Mouse (Mus musculus): Measurements from ENCODE around the gene Ssbp4.

DNA sequence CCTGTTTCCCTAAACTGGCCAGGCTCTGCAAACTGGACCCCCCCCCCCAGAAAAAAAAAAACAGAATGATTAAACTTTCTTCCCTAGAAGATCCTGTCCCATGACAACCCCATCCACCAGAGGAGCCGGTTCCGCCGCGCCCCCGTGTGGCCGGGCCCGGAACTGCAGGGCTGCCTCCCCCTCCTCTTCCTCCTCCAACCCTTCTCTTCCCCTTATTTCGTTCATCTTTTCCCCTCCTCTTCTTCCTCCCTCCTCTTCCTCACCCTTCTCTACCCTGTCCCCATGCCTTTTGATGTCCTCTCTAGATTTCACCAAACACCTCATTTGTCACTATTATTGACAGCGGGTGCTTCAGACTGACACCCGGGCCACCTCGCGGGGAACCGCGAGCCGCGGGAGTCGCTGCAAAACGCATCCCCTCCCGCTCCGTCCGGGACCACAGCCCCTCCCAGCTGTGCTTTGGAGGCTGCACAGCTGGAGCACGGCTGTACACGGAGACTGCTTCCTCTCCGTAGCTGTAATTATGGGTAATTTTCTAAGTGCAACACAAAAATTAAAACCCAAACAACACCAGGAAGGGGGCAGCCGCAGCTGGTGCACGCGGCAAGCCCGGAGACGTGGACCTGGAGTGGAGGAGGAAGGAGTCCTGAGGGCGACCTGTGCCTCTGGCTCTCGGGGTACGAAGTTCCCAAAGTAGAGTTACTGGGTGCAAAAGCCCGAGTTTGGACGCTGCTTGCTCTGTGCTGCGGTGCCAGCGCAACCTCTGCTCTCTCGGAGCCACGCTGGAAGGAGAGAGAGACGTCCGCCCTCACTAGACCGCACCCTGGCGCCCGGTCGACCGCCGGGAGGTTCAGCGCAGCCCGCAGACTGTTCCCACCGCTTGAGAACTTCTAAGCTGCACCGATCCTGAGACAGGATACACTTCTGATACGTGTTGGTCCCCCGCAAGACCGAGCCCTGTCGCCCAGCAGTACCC, 2.4 kb upstream of the Ssbp4 start:
- TF ChIP-seq E2F4 (IDR thresholded peaks at IDR 0.05; ENCODE audit: insufficient read depth) (no peak), POLR2AphosphoS2 (IDR thresholded peaks at IDR 0.05; ENCODE audit: insufficient read length, low read depth) (no peak)

All from myocyte (in vitro differentiated cells).